Mouse (Mus musculus) regulatory T cell (primary cell): Measurements from ENCODE around the gene Prkag1.
"Not testable (repeated sequence)": the region's sequence is repeated elsewhere in the genome, so short reads cannot be mapped to it uniquely, and the experiment has no call there.

Experiments used
- in situ Hi-C: fragments of 300-600 bp; cut with MboI, MseI; formaldehyde crosslinking; loops from one replicate; pipeline ENCODE4 v1.15.1; 2025; ENCODE audit warnings: high pct_unique_total_duplicates

The Prkag1 gene

DNA sequence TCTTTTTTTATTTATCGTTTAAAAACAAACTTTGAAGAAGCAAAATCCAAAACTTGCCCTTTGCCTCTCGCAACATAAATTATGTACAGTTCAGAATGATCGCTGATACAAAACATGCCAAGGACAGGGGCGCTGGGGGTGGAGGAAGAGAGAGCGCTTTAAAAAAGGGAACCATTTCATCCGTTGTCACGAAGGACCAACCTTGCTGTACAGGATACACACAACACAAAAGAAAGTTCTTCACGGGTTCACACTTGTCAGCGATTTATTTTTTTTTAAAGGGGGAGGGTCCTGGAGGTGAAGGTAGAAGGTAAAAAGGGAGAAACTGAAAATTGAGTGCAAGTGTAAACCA lies 339 bp upstream of the Prkag1 start:
- in situ Hi-C loops, result no loop called here

GRCm38 (mm10) chr15:98827611-98828011 lies 3.7 kb downstream of the Prkag1 start:
- in situ Hi-C loops, result no loop called here

DNA sequence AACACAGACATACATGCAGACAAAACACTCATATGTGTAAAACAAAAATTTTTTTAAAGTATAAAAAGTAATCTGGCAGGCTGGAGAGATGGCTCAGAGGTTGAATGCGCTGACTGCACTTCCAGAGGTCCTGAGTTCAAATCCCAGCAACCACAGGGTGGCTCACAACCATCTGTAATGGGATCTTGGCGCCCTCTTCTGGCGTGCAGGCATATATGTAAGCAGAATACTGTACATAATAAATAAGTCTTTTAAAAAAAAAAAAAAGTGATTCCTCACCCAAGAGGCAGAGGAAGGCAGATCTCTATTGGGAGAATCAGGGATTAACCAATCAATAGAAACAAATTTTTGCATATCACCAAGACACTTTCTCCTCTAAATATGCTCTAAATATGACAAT lies 7.9 kb downstream of the Prkag1 start:
- in situ Hi-C loops, result no loop called here

DNA sequence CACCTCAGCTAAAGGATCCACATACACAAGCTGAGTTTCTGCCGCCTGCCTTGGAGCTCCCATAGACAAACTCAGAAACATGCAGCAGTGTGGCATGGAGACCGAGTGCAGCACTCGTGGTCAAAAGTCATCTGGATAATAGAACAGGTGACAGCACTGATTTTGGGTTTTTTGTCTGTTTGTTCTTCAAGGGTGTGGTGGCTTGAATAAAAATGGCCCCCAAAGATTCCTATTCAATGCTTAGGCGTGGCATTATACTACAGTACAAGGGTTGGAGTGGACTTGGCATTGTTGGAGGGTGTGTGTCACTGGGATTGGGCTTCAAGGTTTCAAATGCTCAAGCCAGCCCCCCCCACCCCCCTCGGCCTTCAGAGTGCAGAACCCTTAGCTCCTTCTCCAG lies 9.2 kb downstream of the Prkag1 start:
- in situ Hi-C loops, result no loop called here

DNA sequence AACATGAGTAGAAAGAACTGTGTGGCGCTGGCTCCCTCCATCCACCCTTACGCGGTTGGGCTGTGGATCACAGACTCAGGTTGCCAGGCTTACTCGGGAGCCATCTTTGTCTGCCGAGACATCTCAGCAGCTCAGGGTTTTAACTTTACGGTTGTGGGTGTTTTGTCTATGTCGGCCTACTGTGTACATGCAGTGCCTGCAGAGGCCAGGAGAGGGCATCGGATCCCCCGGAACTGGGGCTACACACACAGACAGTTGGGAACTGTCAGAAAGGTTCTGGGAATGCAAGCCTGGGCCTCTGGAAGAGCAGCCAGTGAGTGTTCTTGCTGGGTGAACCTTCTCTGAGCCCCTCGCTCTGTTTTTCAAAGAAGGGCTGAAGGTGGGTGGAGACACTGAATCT lies 9.9 kb downstream of the Prkag1 start:
- in situ Hi-C loops, result no loop called here

DNA sequence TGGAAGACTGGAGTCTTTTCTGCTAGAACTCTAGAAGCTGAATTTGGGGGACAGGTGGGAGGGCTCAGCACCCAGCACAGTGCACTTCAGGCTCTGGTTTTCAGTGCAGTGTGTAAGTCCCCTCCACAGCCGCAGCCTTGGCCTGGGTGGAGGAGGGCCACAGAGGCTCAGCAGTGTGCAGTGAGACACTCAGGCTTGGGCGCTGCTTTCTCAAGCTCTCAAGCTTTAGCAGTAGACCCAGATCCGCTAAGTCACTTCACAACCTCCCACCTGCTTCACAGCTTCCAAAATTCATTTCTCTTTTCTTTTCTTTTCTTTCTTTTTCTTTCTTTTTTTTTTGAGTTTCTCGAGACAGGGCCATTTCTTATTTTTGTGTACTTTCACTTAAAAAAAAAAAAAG lies 10.4 kb downstream of the Prkag1 start:
- in situ Hi-C loops, result no loop called here

DNA sequence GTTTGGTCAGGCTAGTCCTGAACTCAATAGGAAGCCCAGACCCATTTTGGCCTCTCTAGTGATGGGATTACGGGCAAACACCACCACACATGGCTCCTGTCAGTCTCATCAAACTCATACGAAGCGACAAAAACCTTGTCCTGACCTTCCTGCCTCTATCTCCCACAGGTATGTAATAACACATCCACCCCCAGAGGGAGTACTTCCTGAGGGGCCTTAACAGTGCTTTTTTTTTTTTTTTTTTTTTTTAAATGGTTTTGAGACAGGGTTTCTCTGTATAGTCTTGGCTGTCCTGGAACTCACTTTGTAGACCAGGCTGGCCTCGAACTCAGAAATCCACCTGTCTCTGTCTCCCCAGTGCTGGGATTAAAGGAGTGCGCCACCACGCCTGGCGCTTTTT lies 13.2 kb downstream of the Prkag1 start:
- in situ Hi-C loops, result no loop called here

DNA sequence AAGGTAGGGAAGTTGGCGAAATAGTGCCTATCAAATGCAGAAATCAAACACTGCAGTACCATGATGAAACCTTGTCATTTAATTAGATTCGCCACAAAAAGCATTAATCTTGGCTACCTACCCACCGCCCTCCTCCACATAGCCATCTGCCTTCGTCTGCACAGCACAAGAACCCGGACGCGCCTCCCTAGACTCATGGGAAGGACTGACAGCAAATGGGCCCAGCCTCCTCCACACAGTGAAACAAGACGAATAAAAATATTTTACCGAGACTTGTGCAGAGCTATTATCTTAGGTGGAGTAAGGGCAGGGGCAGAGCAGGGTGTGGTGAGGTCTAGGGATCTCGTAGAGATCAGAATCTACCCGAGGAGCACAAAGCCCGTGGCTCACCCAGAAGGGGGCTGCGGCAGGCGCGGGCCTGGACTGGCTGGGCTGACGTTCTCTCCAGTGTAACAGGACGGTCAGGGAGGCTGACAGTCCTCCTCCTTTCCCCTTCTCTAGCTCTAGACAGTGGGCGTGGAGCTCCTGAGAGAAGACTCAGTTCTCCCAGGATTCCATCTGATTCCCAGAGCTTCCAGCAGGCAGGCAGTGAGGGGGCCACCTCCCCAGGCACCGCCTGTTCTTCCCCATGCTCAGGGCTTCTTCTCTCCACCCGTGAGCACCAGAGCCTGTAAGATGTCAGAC lies 18.4 kb downstream of the Prkag1 start:
- in situ Hi-C loops, result no loop called here

- in situ Hi-C loops, result not testable (repeated sequence)
These were observed 21.1 kb downstream of the Prkag1 start for GRCm38 (mm10) chr15:98810212-98810611.

- in situ Hi-C loops, result no loop called here
These were observed 21.9 kb downstream of the Prkag1 start, which contains the start of gene Ddn for GRCm38 (mm10) chr15:98809390-98809789. Ddn (minus strand) TSS chr15:98809490.

GRCm38 (mm10) chr15:98808651-98809134 lies 22.6 kb downstream of the Prkag1 start:
- in situ Hi-C loops, result no loop called here

DNA sequence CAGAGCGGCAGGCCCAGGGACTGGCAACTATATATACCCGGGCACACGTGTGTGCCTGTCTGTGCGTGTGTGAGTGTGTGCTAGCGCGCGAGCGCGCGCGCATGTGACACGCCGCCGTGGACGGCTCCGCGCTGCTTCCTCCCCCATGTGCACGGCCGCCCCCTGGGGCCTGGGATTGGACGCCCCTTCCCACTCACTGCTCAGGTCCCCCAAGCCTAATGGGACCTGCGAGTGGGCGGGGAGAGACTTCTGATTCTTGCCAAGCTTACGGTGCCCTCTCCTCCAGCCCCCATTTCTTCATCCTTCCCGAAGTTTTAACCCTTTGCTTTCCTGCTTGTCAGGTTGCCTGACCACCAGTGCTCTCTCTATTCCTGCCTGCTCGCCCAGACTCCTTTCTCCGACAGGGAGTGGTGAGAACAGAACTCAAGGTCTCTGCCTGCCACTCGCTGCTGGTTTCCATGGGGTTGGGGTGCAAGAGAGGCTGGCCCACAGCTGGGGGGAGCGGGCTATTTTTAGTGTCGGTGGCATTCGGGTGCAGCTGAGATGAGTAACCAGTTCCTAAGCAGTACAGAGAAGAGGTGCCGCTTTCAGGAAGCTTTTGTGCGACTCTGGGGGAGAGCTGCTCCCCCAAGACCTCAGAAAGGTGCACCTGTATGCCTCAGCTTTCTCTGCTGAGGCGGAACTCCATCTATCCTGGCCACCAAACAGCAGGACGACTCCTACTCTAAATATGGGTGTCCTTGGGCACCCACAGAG lies 23.2 kb downstream of the Prkag1 start:
- in situ Hi-C loops, result no loop called here

DNA sequence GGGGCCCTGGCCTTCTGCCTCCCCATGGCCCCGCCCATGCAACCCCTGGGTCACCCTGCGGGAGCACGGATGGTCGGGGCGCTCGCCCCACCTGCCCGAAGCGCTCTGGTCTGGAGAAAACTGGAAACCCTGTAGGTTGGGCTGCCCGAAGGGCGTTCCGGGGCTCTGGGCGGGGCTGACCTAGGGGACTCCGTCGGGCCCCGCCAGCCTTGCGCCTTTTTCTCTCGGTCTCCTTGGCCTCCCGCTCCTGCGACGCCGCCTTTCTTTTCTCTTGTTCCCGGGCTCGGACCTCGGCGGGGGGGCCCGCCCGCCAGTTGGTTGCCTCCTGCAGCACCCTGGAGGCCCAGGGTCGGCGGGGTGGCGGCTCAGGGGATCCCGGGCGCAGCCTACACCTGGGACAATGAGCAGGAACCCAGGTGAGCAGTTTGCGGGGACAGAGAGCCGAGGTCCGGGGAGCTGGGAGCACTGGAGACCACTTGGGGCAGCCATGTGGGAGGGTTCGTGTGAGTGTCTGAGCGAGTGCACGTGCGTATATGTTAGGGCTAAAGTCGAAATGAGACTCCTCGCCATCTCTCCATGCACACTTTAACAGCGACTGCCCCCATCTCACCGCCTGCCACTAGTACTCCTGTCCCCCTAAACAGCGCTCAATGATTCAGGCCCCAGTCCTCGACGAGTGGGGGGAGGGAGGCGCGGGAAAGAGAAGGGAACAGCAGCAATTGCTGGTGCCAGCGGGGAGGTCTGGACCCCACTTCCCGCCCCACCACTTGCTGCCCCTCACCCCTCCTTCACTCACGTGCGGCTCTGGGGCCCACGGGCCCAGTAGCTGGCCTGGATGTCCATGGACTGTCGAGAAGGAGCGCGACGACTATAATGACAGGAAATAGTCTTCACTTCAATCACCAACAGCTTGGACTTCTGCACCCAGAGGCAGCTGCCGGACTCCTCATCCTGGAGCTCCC lies 24.2 kb downstream of the Prkag1 start:
- in situ Hi-C loops, result no loop called here

GRCm38 (mm10) chr15:98806071-98806808 lies 25.1 kb downstream of the Prkag1 start:
- in situ Hi-C loops, result no loop called here

GRCm38 (mm10) chr15:98805324-98806040 lies 25.8 kb downstream of the Prkag1 start:
- in situ Hi-C loops, result no loop called here

DNA sequence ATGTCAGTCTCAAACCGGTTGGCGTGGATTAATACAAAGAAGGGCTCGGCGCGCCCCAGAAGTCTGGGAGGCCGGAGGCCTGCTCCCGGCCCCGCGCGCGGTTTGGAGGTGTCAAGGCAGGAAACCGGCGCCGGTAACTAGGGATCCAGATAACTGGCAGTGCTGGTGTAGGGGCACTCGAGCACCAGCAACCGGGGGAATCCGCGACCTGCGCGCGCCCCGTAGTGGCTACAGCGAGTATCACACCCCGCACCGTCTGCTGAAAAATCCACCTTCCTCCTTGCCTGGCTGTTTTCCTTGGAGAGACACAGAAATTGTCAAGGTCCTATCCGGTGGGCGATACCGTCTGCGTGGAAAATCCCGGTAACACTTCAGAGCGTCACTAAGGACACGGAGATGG lies 27.3 kb downstream of the Prkag1 start:
- in situ Hi-C loops, result no loop called here

- in situ Hi-C loops, result no loop called here
These were observed 28.4 kb downstream of the Prkag1 start for GRCm38 (mm10) chr15:98802926-98803325.

DNA sequence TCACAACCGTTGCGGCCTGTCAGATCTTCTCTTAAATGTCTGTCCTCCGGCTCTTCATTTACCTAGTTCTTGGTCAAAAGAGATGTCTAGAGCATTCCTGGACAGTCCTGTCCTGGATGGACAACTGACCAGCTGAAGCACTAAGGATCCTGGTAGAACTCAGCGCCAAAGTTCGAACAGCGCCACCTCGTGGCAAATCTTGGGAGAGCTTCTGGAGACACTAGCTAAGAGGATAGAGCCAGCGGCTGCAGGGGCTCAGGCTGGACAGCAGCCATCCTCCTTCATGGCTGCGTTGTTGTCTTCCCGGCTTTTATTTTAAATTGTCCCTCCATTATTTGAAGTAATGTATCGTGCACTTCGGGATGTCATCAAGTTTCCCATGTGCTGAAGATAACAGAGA lies 31.9 kb downstream of the Prkag1 start:
- in situ Hi-C loops, result loop anchor here (5.0 kb wide), 1 partner anchor 92 kb away; the partner anchor contains the start of gene Ccdc65

GRCm38 (mm10) chr15:98798903-98799302 lies 32.4 kb downstream of the Prkag1 start:
- in situ Hi-C loops, result loop anchor here (5.0 kb wide), 1 partner anchor 92 kb away; the partner anchor contains the start of gene Ccdc65

DNA sequence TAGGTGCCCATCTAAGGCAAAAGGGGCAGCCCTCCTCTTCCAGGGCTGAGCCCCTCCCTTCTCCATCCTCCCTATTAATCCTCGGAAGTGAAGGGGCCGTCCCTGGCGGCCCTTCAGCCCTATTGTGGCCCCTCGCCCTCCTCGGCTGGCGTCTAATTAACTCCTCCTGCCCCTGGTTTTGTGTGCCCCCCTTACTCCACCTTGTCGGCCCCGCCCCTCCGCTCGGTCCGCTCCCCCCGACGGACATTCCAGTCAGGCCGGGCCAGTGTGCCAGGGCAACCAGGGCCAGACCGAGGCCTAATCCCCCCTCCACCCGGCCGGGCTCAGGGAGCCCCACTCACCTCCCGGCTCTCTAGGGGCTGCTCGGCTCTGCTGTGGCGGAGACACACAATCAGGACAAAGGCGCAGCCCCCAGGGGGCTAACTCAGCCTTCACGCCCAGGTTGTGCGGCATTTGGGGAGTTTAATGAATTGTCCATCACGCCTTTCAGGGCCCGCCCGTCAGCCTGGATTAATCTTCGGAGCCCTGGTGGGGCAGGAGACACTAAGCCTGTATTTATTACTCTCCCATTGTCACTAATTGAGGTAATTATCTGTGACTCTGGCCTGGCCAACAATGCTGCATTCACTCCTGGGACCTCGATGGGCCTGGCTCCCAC lies 33.4 kb downstream of the Prkag1 start:
- in situ Hi-C loops, result loop anchor here (5.0 kb wide), 1 partner anchor 91 kb away; the partner anchor contains the start of gene Ccdc65
